Mouse (Mus musculus) spleen, adult 2 months (tissue): ENCODE data around the gene Dusp3. TPM values are rescaled to one million over a fixed set of nuclear protein-coding genes. Genes with fewer than 3 reads are reported as not detected.

Source experiments
- DNase-seq, 2 experiments: peaks; one replicate each; pipeline versions ENCODE4 v3.0.0 to v3.0.0-alpha.2; 2012 to 2021; ENCODE audit warnings: low spot score in 2 of 2, low read depth in 1 of 2
- H3K27ac ChIP-seq: fragments of 200-500 bp; 2 replicates; pipeline ENCODE4 v1.5.1; 2012; ENCODE audit warnings: low read length, inconsistent platforms; ENCODE audit not compliant: insufficient read depth
- H3K27me3 ChIP-seq: fragments of 200-500 bp; 2 replicates; pipeline ENCODE4 v1.6.1; 2012; ENCODE audit warnings: mild to moderate bottlenecking, moderate library complexity, low read length, inconsistent platforms; ENCODE audit not compliant: control insufficient read depth, insufficient read depth
- H3K36me3 ChIP-seq: fragments of 200-500 bp; 2 replicates; pipeline ENCODE4 v1.6.1; 2012; ENCODE audit warnings: mild to moderate bottlenecking, low read length, inconsistent platforms; ENCODE audit not compliant: control insufficient read depth, insufficient read depth
- H3K4me1 ChIP-seq: fragments of 200-500 bp; 2 replicates; pipeline ENCODE4 v1.6.1; 2011; ENCODE audit warnings: inconsistent platforms; ENCODE audit not compliant: control insufficient read depth, insufficient read depth, insufficient read length
- H3K4me3 ChIP-seq: fragments of 200-500 bp; 2 replicates; pipeline ENCODE4 v1.5.1; 2011; ENCODE audit warnings: mild to moderate bottlenecking, inconsistent platforms; ENCODE audit not compliant: insufficient read depth, insufficient read length; ENCODE audit errors: extremely low read depth
- CTCF ChIP-seq: fragments of 200-500 bp; IDR thresholded peaks from 2 replicates; pipeline ENCODE4 v1.5.1; 2011; ENCODE audit warnings: mild to moderate bottlenecking, inconsistent platforms; ENCODE audit not compliant: insufficient read depth, insufficient read length, insufficient replicate concordance; ENCODE audit errors: extremely low read depth
- POLR2A ChIP-seq: fragments of 200-500 bp; IDR thresholded peaks from 2 replicates; pipeline ENCODE4 v1.6.1; 2011; ENCODE audit warnings: low read depth, low read length, inconsistent platforms
- WGBS: fragments of 180-500 bp; shearing (Covaris S2); methylation state at CpG from one replicate; pipeline ENCODE4 v1.1.7; 2018; 5-methylcytosine and 5-hydroxymethylcytosine counted together
- polyA plus RNA-seq: library from polyadenylated mRNA; depleted of rRNA; stranded (reverse); fragments of >200 nt; gene quantifications from 2 replicates; pipeline ENCODE4 v1.2.3, GENCODE M21; 2012

Gene Dusp3
- polyA plus RNA-seq, 1 experiment: 46.5 TPM

GRCm38 (mm10) chr11:101950021-101950420 is 36.8 kb downstream of the Dusp3 start:
- 88% methylated on average over 5 of the region's 5 CpGs for WGBS
- H3K27me3 ChIP-seq: no peaks in the 10 kb centered on the region

GRCm38 (mm10) chr11:101946525-101946924 is 40.3 kb downstream of the Dusp3 start:
- Histone ChIP-seq H3K36me3 (no peaks in the 10 kb centered on the region), H3K27ac (no peak overlapping the region), H3K4me3 (no peak overlapping the region), H3K4me1 (no peaks in the 10 kb centered on the region), H3K27me3 (no peaks in the 10 kb centered on the region)
- no peak for TF ChIP-seq POLR2A
- TF ChIP-seq CTCF: no peak
- 51% methylated on average over 5 of the region's 5 CpGs for WGBS
- DNase-seq: no peak

More at GRCm38 (mm10) chr11:101950021-101950420, 36.8 kb downstream of the Dusp3 start:
- Histone ChIP-seq H3K4me1 (peaks cover 8% of the 10 kb centered on the region; the same call in 1 of the 2 replicates), H3K36me3 (no peaks in the 10 kb centered on the region), H3K4me3 (no peak overlapping the region), H3K27ac (no peak overlapping the region)
- no peak for DNase-seq
- TF ChIP-seq POLR2A: no peak
- no peak for TF ChIP-seq CTCF

- Histone ChIP-seq H3K36me3 (no peaks in the 10 kb centered on the region), H3K4me3 (no peak overlapping the region), H3K4me1 (no peaks in the 10 kb centered on the region), H3K27ac (no peak overlapping the region), H3K27me3 (no peaks in the 10 kb centered on the region)
- TF ChIP-seq POLR2A (no peak), CTCF (no peak)
- WGBS: 15% methylated on average over 3 of the region's 3 CpGs
- DNase-seq: no peak
These were observed 43.8 kb downstream of the Dusp3 start for GRCm38 (mm10) chr11:101943055-101943454.

GRCm38 (mm10) chr11:101937108-101937507 is 49.7 kb downstream of the Dusp3 start:
- Histone ChIP-seq H3K4me3 (no peak overlapping the region), H3K27ac (no peak overlapping the region), H3K4me1 (no peaks in the 10 kb centered on the region; the same call in 1 of the 2 replicates), H3K36me3 (no peaks in the 10 kb centered on the region), H3K27me3 (peaks cover 6% of the 10 kb centered on the region; the same call in 1 of the 2 replicates)
- 5% methylated on average over 32 of the region's 32 CpGs for WGBS
- DNase-seq: no peak
- no peak for TF ChIP-seq POLR2A
- TF ChIP-seq CTCF: no peak

- H3K4me3 ChIP-seq: no peak overlapping the region
- TF ChIP-seq CTCF (no peak), POLR2A (no peak)
- H3K27ac ChIP-seq: no peak overlapping the region
- no peaks in the 10 kb centered on the region; the same call in 1 of the 2 replicates for H3K4me1 ChIP-seq
- 71% methylated on average over 7 of the region's 7 CpGs for WGBS
- H3K36me3 ChIP-seq: no peaks in the 10 kb centered on the region
- no peak for DNase-seq
- peaks cover 6% of the 10 kb centered on the region; the same call in 1 of the 2 replicates for H3K27me3 ChIP-seq
These were observed 50.4 kb downstream of the Dusp3 start for GRCm38 (mm10) chr11:101936421-101936820.

GRCm38 (mm10) chr11:101935743-101936142 is 51.1 kb downstream of the Dusp3 start:
- TF ChIP-seq POLR2A (no peak), CTCF (no peak)
- Histone ChIP-seq H3K4me1 (no peaks in the 10 kb centered on the region; the same call in 1 of the 2 replicates), H3K36me3 (no peaks in the 10 kb centered on the region), H3K4me3 (no peak overlapping the region), H3K27ac (no peak overlapping the region), H3K27me3 (peaks cover 6% of the 10 kb centered on the region; the same call in 1 of the 2 replicates)
- DNase-seq: no peak
- WGBS: 84% methylated on average over 3 of the region's 3 CpGs

GRCm38 (mm10) chr11:101931978-101932377 is 54.8 kb downstream of the Dusp3 start:
- Histone ChIP-seq H3K27ac (no peak overlapping the region), H3K4me3 (no peak overlapping the region), H3K27me3 (no peaks in the 10 kb centered on the region), H3K4me1 (no peaks in the 10 kb centered on the region; the same call in 1 of the 2 replicates), H3K36me3 (no peaks in the 10 kb centered on the region)
- TF ChIP-seq POLR2A: no peak
- TF ChIP-seq CTCF: no peak
- 83% methylated on average over 4 of the region's 4 CpGs for WGBS
- DNase-seq: no peak
